14 mouse cellular contexts compared by ENCODE assay signal in the genomic region with DNA sequence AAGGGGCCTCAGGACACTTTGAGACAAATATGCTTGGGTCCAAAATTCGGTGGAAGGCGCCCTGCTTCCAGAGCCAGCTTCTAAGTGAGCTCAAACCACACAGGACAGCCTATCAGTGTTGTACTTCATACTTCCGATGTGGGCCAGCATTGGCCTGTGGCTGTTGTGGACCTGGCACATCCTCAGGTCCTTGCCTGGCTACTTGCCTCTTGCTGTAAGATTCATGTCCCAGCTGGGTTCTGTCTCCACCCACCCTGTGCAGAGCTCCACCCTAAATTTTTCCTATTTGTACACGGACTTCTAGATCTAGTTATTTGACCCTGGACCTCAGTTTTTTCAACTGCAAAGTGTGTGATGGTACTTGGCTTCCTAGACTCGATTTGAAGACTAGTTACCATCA. TPM values are rescaled to one million over a fixed set of nuclear protein-coding genes. Genes with fewer than 3 reads are reported as not detected.
DNase-seq lines count a peak whose midpoint lies in the region; ATAC-seq lines count a peak whose summit lies in the region.
"Had no signal": no experiment of that assay in that cellular context is flagged by ENCODE, and none has a peak within 500 bp of the region (broad histone marks: within the 10 kb centered on the region; RNA-seq: fewer than 3 reads in every experiment).

No protein-coding gene starts in this region.

- intact Hi-C loops in heart, postnatal 10 days (cut with DNase I) = no loop called here

- DNase-seq in adrenal gland, postnatal 10 days = peak; percentile 55
- no peak for DNase-seq in adrenal gland, postnatal 36 days
- peak; percentile 58 for DNase-seq in urinary bladder, postnatal 14 days (ENCODE audit: low spot score)
- no peak for DNase-seq in urinary bladder, adult 2 months (ENCODE audit: low spot score)
- peak; percentile 57 to 66 for DNase-seq in heart, postnatal 10 days
- no peak for DNase-seq in limb, embryonic 10.5 days (ENCODE audit: low spot score)
- DNase-seq: kidney, postnatal 14 days; right cerebral cortex, postnatal 25 days had no signal

- H3K9ac ChIP-seq in kidney, embryonic 16.5 days (replicated peaks; ENCODE audit: low read length) = no peak overlapping the region; the same call in 1 of the 2 replicates
- H3K9ac ChIP-seq: lung, embryonic 15.5 days; stomach, embryonic 15.5 days had no signal

- 72% methylated on average over 5 of the region's 5 CpGs for WGBS in kidney, embryonic 16.5 days
- WGBS in limb, embryonic 10.5 days = 90% methylated on average over 5 of the region's 5 CpGs

- peaks cover 22% of the 10 kb centered on the region for H3K36me3 ChIP-seq in kidney, embryonic 16.5 days (ENCODE audit: insufficient read depth, low read length)
- H3K36me3 ChIP-seq in limb, embryonic 10.5 days = peaks cover 47% of the 10 kb centered on the region

- H3K9me3 ChIP-seq in kidney, embryonic 16.5 days (ENCODE audit: low read length) = no peaks in the 10 kb centered on the region
- H3K9me3 ChIP-seq in limb, embryonic 10.5 days (replicated peaks) = no peaks in the 10 kb centered on the region
- H3K9me3 ChIP-seq: lung, embryonic 15.5 days; stomach, embryonic 15.5 days had no signal

- no peak overlapping the region for H3K27ac ChIP-seq in kidney, embryonic 16.5 days (ENCODE audit: low read length)
- H3K27ac ChIP-seq in limb, embryonic 10.5 days = no peak overlapping the region
- H3K27ac ChIP-seq: lung, embryonic 15.5 days; stomach, embryonic 15.5 days had no signal

- no peaks in the 10 kb centered on the region for H3K27me3 ChIP-seq in kidney, embryonic 16.5 days (ENCODE audit: insufficient read depth, low read length)
- no peaks in the 10 kb centered on the region for H3K27me3 ChIP-seq in limb, embryonic 10.5 days (ENCODE audit: low read depth, poor library complexity, severe bottlenecking)
- H3K27me3 ChIP-seq: lung, embryonic 15.5 days; stomach, embryonic 15.5 days had no signal

- H3K4me1 ChIP-seq in kidney, embryonic 16.5 days (ENCODE audit: insufficient read depth, low read length) = no peaks in the 10 kb centered on the region
- 0 out of 2 replicates have a peak, but pooled peaks cover 3% of the 10 kb centered on the region for H3K4me1 ChIP-seq in limb, embryonic 10.5 days
- H3K4me1 ChIP-seq: lung, embryonic 15.5 days; stomach, embryonic 15.5 days had no signal

- peak; percentile 43; the same call in 1 of the 2 replicates for ATAC-seq in megakaryocyte progenitor cell, adult 5-6 weeks (replicated peaks; ENCODE audit: poor library complexity)
- ATAC-seq in kidney, embryonic 16.5 days (ENCODE audit: low FRiP score, low TSS enrichment) = no peak
- ATAC-seq: forebrain, embryonic 14.5 days; midbrain, embryonic 16.5 days had no signal

- H3K4me2 ChIP-seq in kidney, embryonic 16.5 days (replicated peaks; ENCODE audit: low read depth, low read length) = no peak overlapping the region
- H3K4me2 ChIP-seq: lung, embryonic 15.5 days; stomach, embryonic 15.5 days had no signal

- H3K4me3 ChIP-seq in kidney, embryonic 16.5 days (ENCODE audit: low read length) = no peak overlapping the region
- no peak overlapping the region for H3K4me3 ChIP-seq in limb, embryonic 10.5 days
- H3K4me3 ChIP-seq: lung, embryonic 15.5 days; stomach, embryonic 15.5 days had no signal

RNA-seq across cellular contexts. Expression of gene Hmgcl, which starts 10.7 kb away (rescaled TPM):
- 100 to 1,000 TPM in 1 of 2 experiments, 10 to 100 TPM in 1; 84.4 to 108 TPM for total RNA-seq in adrenal gland, postnatal 10 days (2021)
- 10 to 100 TPM; 56.1 to 62.6 TPM for total RNA-seq in adrenal gland, postnatal 36 days (2021)
- polyA plus RNA-seq in urinary bladder, adult 2 months (2012; rRNA removed) = 64.9 and 79.9 TPM in 2 replicates
- total RNA-seq in heart, postnatal 10 days (2021) = 10 to 100 TPM; 66.3 to 67.5 TPM
- 51.4 and 52.1 TPM in 2 replicates for total RNA-seq in megakaryocyte progenitor cell, adult 5-6 weeks (2015)
- 39.7 and 48.1 TPM in 2 replicates for total RNA-seq in megakaryocyte progenitor cell, adult 5-6 weeks (2017)
- 86.5 and 93.2 TPM in 2 replicates for polyA plus RNA-seq in kidney, embryonic 16.5 days (2015; fragmentation: Nextera tagmentation; extraction: Ambion mirVana)
- polyA plus RNA-seq in limb, embryonic 10.5 days (2016; fragmentation: Nextera tagmentation; extraction: Ambion mirVana) = 68.4 and 78.9 TPM in 2 replicates

RNA-seq across cellular contexts. Expression of gene Fuca1, which starts 15.0 kb away (rescaled TPM):
- total RNA-seq in adrenal gland, postnatal 10 days (2021) = 100 to 1,000 TPM in 1 of 2 experiments, 10 to 100 TPM in 1; 96.9 to 109 TPM
- total RNA-seq in adrenal gland, postnatal 36 days (2021) = 10 to 100 TPM; 84.1 to 87.4 TPM
- 75.9 and 84.2 TPM in 2 replicates for polyA plus RNA-seq in urinary bladder, adult 2 months (2012; rRNA removed)
- 10 to 100 TPM; 43.2 to 44.5 TPM for total RNA-seq in heart, postnatal 10 days (2021)
- total RNA-seq in megakaryocyte progenitor cell, adult 5-6 weeks (2015) = 27.9 and 39.3 TPM in 2 replicates
- 122 and 139 TPM in 2 replicates for total RNA-seq in megakaryocyte progenitor cell, adult 5-6 weeks (2017)
- 89.1 and 89.4 TPM in 2 replicates for polyA plus RNA-seq in kidney, embryonic 16.5 days (2015; fragmentation: Nextera tagmentation; extraction: Ambion mirVana)
- 42.5 and 52.3 TPM in 2 replicates for polyA plus RNA-seq in limb, embryonic 10.5 days (2016; fragmentation: Nextera tagmentation; extraction: Ambion mirVana)

RNA-seq across cellular contexts. Expression of gene Gale, which starts 28.0 kb away (rescaled TPM):
- total RNA-seq in adrenal gland, postnatal 10 days (2021) = 10 to 100 TPM; 22.0 to 23.1 TPM
- total RNA-seq in adrenal gland, postnatal 36 days (2021) = 10 to 100 TPM; 13.5 to 24.0 TPM
- polyA plus RNA-seq in urinary bladder, adult 2 months (2012; rRNA removed) = 20.4 and 36.8 TPM in 2 replicates
- 1 to 10 TPM; 5.2 to 5.7 TPM for total RNA-seq in heart, postnatal 10 days (2021)
- total RNA-seq in megakaryocyte progenitor cell, adult 5-6 weeks (2015) = 4.4 and 5.2 TPM in 2 replicates
- 2.2 and 4.7 TPM in 2 replicates for total RNA-seq in megakaryocyte progenitor cell, adult 5-6 weeks (2017)
- 40.6 and 40.7 TPM in 2 replicates for polyA plus RNA-seq in kidney, embryonic 16.5 days (2015; fragmentation: Nextera tagmentation; extraction: Ambion mirVana)
- polyA plus RNA-seq in limb, embryonic 10.5 days (2016; fragmentation: Nextera tagmentation; extraction: Ambion mirVana) = 38.7 and 39.2 TPM in 2 replicates

RNA-seq across cellular contexts. Expression of gene Lypla2, which starts 36.9 kb away (rescaled TPM):
- total RNA-seq in adrenal gland, postnatal 10 days (2021) = 10 to 100 TPM; 57.1 to 57.9 TPM
- 10 to 100 TPM; 68.0 to 77.0 TPM for total RNA-seq in adrenal gland, postnatal 36 days (2021)
- 55.2 and 63.6 TPM in 2 replicates for polyA plus RNA-seq in urinary bladder, adult 2 months (2012; rRNA removed)
- 10 to 100 TPM; 42.6 to 47.8 TPM for total RNA-seq in heart, postnatal 10 days (2021)
- 37.2 and 42.6 TPM in 2 replicates for total RNA-seq in megakaryocyte progenitor cell, adult 5-6 weeks (2015)
- 15.7 and 21.9 TPM in 2 replicates for total RNA-seq in megakaryocyte progenitor cell, adult 5-6 weeks (2017)
- 143 and 147 TPM in 2 replicates for polyA plus RNA-seq in kidney, embryonic 16.5 days (2015; fragmentation: Nextera tagmentation; extraction: Ambion mirVana)
- 199 and 214 TPM in 2 replicates for polyA plus RNA-seq in limb, embryonic 10.5 days (2016; fragmentation: Nextera tagmentation; extraction: Ambion mirVana)

RNA-seq across cellular contexts. Expression of gene Cnr2, which starts 40.3 kb away (rescaled TPM):
- 1 to 10 TPM; 2.4 to 3.9 TPM for total RNA-seq in adrenal gland, postnatal 10 days (2021)
- 1 to 10 TPM; 1.3 to 1.6 TPM for total RNA-seq in adrenal gland, postnatal 36 days (2021)
- polyA plus RNA-seq in urinary bladder, adult 2 months (2012; rRNA removed) = 0.43 and 0.56 TPM in 2 replicates
- total RNA-seq in heart, postnatal 10 days (2021) = under 1 TPM; 0.77 to 0.94 TPM
- 6.5 and 7.0 TPM in 2 replicates for total RNA-seq in megakaryocyte progenitor cell, adult 5-6 weeks (2015)
- 5.2 and 6.7 TPM in 2 replicates for total RNA-seq in megakaryocyte progenitor cell, adult 5-6 weeks (2017)
- polyA plus RNA-seq in kidney, embryonic 16.5 days (2015; fragmentation: Nextera tagmentation; extraction: Ambion mirVana) = 1.0 and 1.1 TPM in 2 replicates
- 0.38 and 0.53 TPM in 2 replicates for polyA plus RNA-seq in limb, embryonic 10.5 days (2016; fragmentation: Nextera tagmentation; extraction: Ambion mirVana)

Comparison
In these comparisons a context has a peak if more than half of its experiments do, and no peak if none do; other contexts are left out.
1. DNase-seq: peak in adrenal gland, postnatal 10 days (single experiment), urinary bladder, postnatal 14 days (single experiment) and heart, postnatal 10 days (2 of 2); none in adrenal gland, postnatal 36 days (0 of 2), urinary bladder, adult 2 months (single experiment) and limb, embryonic 10.5 days (single experiment).